Mouse (Mus musculus): ENCODE measurements at regions not wholly inside any gene's neighbourhood (a gene's known extent, or its start where the extent isn't known, plus 50 kb on each side); places are given as distances from the start of the nearest gene placed in this dataset.

DNA sequence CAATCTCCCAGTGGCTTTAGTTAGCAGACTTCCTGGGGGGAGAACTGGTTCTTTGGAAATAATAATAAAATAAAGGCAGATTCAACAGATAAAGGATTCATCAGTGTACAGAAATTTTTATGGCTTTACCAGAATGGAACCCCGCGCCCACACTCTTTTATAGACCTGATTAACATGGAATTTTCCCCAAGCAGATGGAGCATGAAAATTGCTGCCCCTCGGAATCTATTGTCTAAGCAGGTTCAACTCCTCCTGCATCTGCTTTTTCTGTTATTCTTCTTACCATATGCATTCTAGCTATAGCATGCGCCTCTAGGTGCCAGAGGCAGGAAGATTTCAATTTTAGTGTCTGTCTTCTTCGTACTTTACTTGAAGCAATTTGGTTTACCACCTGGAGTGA lies 190.5 kb downstream of the Dyrk2 start:
- Histone ChIP-seq H3K4me3 (ENCODE audit: insufficient read depth, low read length) (no peak overlapping the region), H3K27ac (ENCODE audit: insufficient read depth, low read length) (no peak overlapping the region), H3K4me1 (ENCODE audit: control insufficient read depth, insufficient read depth, low read length) (no peaks in the 10 kb centered on the region)
- no peak for TF ChIP-seq POLR2A (IDR thresholded peaks at IDR 0.05; ENCODE audit: low read depth, low read length)
- TF ChIP-seq CTCF (IDR thresholded peaks at IDR 0.05; ENCODE audit: borderline replicate concordance, insufficient read depth, low read length), result no peak

DNA sequence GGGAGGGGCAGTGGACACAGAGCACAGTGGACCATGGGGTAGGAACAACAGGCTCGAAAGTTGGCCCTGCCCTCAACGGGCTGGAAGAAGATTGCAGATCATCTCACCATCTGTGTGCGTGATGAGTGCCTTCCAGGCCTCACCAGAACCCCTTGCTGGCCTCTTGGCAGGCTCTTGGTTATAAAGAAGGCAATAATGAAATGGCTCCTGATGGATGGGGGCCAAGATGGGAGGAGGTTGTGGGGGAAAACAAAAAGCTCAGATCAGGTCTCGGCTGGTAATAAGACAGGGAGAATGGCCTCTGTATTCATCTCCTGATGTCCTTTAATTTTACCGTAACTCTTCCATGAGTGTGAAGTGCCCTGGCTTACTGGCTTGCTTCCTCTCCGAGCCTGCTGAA lies 189.1 kb downstream of the Dyrk2 start:
- TF ChIP-seq CTCF (IDR thresholded peaks at IDR 0.05; ENCODE audit: borderline replicate concordance, insufficient read depth, low read length), result no peak
- no peak for TF ChIP-seq POLR2A (IDR thresholded peaks at IDR 0.05; ENCODE audit: low read depth, low read length)
- H3K27ac ChIP-seq (ENCODE audit: insufficient read depth, low read length), result no peak overlapping the region
- no peak overlapping the region for H3K4me3 ChIP-seq (ENCODE audit: insufficient read depth, low read length)
- no peaks in the 10 kb centered on the region for H3K4me1 ChIP-seq (ENCODE audit: control insufficient read depth, insufficient read depth, low read length)

DNA sequence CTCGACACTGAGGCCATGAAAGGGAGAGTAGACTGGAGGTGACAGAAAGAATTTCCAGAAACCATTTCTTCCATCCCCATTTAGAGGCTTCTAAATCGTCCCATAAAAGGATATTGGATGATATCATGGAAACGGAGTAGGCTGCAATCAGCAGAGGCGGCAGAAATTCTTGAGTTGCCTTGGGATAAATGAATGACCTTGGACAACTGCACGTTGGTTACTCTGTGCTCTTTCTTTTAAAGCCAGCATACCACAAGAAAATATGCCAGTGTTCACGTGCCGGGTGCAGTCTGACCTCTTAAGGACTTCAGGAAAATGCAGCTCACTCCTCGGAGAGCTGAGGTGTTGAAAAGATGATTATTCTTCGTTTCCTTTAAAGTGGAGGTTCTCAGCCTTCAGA lies 186.7 kb downstream of the Dyrk2 start:
- Histone ChIP-seq H3K4me1 (ENCODE audit: control insufficient read depth, insufficient read depth, low read length) (no peaks in the 10 kb centered on the region), H3K4me3 (ENCODE audit: insufficient read depth, low read length) (no peak overlapping the region), H3K27ac (ENCODE audit: insufficient read depth, low read length) (no peak overlapping the region)
- TF ChIP-seq CTCF (IDR thresholded peaks at IDR 0.05; ENCODE audit: borderline replicate concordance, insufficient read depth, low read length) (no peak), POLR2A (IDR thresholded peaks at IDR 0.05; ENCODE audit: low read depth, low read length) (no peak)

DNA sequence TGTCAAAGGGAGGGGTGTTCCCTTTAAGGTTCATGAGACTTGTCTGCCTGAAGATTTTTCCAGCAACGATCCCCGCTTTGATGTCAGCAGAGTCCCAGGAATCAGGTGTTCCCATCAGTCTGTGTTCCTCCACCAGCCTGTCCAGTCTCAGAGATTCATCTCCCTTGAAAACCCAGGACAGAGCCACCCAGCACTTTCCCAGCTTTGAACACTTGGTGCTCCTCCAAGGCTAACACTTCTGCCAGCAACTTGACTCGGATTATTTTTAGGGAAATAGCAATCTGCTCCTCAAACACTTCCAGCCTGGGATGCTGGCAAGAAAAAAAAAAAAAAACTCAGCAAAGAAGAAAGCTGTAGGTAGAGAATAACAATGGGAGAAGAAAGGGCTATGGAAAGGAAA lies 170.7 kb downstream of the Dyrk2 start:
- no peak for TF ChIP-seq CTCF (IDR thresholded peaks at IDR 0.05; ENCODE audit: borderline replicate concordance, insufficient read depth, low read length)
- TF ChIP-seq POLR2A (IDR thresholded peaks at IDR 0.05; ENCODE audit: low read depth, low read length), result no peak
- Histone ChIP-seq H3K4me1 (ENCODE audit: control insufficient read depth, insufficient read depth, low read length) (no peaks in the 10 kb centered on the region), H3K4me3 (ENCODE audit: insufficient read depth, low read length) (no peak overlapping the region), H3K27ac (ENCODE audit: insufficient read depth, low read length) (no peak overlapping the region)

DNA sequence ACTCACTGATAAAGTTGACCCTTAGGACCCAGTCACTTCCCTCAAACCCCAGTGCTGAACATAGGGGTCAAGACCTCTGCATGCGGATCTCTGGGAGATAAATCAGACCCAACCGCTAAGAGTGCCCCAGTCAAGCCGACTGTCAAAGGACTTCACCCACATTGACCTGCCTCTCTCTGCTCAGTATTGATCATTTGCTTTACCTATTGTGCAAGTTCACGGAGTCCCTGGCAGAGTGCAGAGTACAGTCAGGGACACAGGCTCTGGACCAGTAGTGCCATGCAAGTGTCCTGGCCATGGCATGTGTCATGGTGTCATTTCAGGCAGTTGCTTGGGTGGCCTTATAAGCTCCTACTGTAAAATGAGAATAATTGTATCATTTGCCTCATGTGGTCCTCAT lies 169.9 kb downstream of the Dyrk2 start:
- H3K4me3 ChIP-seq (ENCODE audit: insufficient read depth, low read length), result no peak overlapping the region
- no peak for TF ChIP-seq POLR2A (IDR thresholded peaks at IDR 0.05; ENCODE audit: low read depth, low read length)
- no peak for TF ChIP-seq CTCF (IDR thresholded peaks at IDR 0.05; ENCODE audit: borderline replicate concordance, insufficient read depth, low read length)

DNA sequence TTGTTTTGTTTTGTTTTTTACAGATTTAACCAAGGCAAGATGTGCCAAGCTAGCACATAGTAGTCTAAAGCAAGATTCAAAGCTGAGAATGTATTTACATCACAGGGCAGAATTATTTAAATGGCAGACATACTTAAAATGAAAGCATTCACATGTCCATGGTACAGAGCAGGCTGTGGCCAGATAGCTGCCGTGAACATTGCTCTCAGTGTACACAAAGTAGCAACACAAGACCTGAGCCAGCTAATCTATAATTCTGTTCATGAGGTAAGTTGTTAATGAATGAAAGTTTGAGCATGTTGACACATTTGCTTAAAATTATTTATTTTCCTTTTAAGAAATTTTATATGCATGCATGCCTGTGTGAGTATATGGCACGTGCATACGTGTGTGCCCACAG lies 164.0 kb downstream of the Dyrk2 start:
- Histone ChIP-seq H3K4me1 (ENCODE audit: control insufficient read depth, insufficient read depth, low read length) (no peaks in the 10 kb centered on the region), H3K4me3 (ENCODE audit: insufficient read depth, low read length) (no peak overlapping the region), H3K27ac (ENCODE audit: insufficient read depth, low read length) (no peak overlapping the region)
- TF ChIP-seq CTCF (IDR thresholded peaks at IDR 0.05; ENCODE audit: borderline replicate concordance, insufficient read depth, low read length), result no peak
- no peak for TF ChIP-seq POLR2A (IDR thresholded peaks at IDR 0.05; ENCODE audit: low read depth, low read length)

More for the DNA sequence above, 169.9 kb downstream of the Dyrk2 start:
- Histone ChIP-seq H3K4me1 (ENCODE audit: control insufficient read depth, insufficient read depth, low read length) (no peaks in the 10 kb centered on the region), H3K27ac (ENCODE audit: insufficient read depth, low read length) (no peak overlapping the region)

DNA sequence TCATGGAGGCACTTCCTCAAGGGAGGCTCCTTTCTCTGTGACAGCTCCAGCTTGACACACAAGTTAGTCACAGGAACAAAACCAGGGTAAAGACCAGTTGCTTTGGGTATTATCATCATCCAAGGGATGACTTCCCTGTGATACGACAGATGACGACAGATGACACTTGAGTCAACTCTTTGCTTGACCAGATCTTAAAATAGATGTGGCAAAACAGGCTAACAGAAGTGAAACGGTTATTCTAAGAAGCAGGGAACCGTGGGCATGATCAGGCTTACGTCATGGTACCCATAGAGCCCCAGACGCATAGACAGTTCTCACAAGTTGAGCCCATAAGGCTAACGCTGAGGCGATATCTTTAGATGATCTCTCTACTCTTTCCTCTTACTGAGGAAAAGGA lies 160.3 kb downstream of the Dyrk2 start:
- H3K27ac ChIP-seq (ENCODE audit: insufficient read depth, low read length), result no peak overlapping the region

DNA sequence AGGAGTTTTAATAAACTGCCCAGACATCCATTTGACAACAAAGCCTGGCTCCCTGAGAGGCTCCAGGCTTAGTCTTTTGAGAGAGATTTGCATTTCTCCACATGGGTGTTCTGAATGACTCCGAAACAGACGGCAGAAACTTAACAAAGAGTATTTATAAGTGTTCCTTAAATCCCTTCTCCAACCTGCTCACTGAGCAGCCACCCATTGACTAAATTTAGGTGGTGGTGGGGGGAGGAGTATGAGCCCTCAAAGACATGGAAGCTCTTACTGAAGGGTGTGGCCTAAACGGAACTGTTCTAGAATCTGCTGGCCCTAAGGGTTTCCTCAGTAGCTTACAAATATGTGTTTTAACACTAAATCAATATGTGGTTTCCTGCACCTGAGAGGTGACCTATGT lies 158.5 kb downstream of the Dyrk2 start:
- Histone ChIP-seq H3K4me3 (ENCODE audit: insufficient read depth, low read length) (no peak overlapping the region), H3K4me1 (ENCODE audit: control insufficient read depth, insufficient read depth, low read length) (no peaks in the 10 kb centered on the region), H3K27ac (ENCODE audit: insufficient read depth, low read length) (no peak overlapping the region)
- no peak for TF ChIP-seq CTCF (IDR thresholded peaks at IDR 0.05; ENCODE audit: borderline replicate concordance, insufficient read depth, low read length)
- no peak for TF ChIP-seq POLR2A (IDR thresholded peaks at IDR 0.05; ENCODE audit: low read depth, low read length)

More for the DNA sequence above, 160.3 kb downstream of the Dyrk2 start:
- no peak overlapping the region for H3K4me3 ChIP-seq (ENCODE audit: insufficient read depth, low read length)
- TF ChIP-seq CTCF (IDR thresholded peaks at IDR 0.05; ENCODE audit: borderline replicate concordance, insufficient read depth, low read length) (no peak), POLR2A (IDR thresholded peaks at IDR 0.05; ENCODE audit: low read depth, low read length) (no peak)
- H3K4me1 ChIP-seq (ENCODE audit: control insufficient read depth, insufficient read depth, low read length), result no peaks in the 10 kb centered on the region

DNA sequence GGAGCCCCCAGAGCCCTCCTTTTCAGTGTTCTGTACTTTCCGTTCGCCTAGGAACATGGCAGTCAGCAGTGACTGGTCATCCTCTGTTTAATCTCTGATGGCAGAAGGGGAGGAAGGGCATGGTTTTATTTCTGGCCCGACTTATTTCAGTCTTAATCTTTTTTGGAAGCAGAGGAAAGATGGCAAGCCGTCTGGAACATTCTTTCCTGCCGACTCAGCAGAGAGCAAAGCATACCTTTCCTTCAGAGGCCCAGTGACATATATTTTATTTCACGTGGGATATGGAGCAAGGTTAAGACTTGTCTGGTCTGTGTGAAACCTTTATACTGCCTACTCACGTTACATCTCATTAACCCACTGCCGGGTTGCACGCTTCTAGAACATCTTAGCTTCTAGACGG lies 158.1 kb downstream of the Dyrk2 start:
- H3K4me1 ChIP-seq (ENCODE audit: control insufficient read depth, insufficient read depth, low read length), result no peaks in the 10 kb centered on the region
- TF ChIP-seq POLR2A (IDR thresholded peaks at IDR 0.05; ENCODE audit: low read depth, low read length) (no peak), CTCF (IDR thresholded peaks at IDR 0.05; ENCODE audit: borderline replicate concordance, insufficient read depth, low read length) (no peak)
- no peak overlapping the region for H3K27ac ChIP-seq (ENCODE audit: insufficient read depth, low read length)
- H3K4me3 ChIP-seq (ENCODE audit: insufficient read depth, low read length), result no peak overlapping the region

DNA sequence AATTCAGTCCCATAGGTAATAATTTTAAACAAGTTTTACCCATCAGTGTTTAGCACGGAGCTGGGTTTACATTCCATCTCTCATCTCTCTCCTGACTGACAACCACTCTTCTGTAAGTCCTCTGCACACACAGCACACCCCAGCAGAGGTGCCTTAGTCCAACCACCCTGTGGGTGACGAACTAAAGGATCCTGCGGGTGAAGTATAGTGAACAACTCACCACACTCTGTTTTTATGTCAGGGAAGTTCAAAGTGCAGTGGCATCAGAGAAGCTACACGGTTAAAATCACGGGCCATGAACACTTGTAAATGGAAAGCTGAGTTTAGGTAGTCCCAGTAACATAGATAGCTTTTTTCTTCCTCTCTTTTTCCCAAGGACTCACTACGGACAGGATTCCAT lies 157.1 kb downstream of the Dyrk2 start:
- no peak overlapping the region for H3K4me3 ChIP-seq (ENCODE audit: insufficient read depth, low read length)
- no peak overlapping the region for H3K27ac ChIP-seq (ENCODE audit: insufficient read depth, low read length)
- H3K4me1 ChIP-seq (ENCODE audit: control insufficient read depth, insufficient read depth, low read length), result no peaks in the 10 kb centered on the region
- TF ChIP-seq POLR2A (IDR thresholded peaks at IDR 0.05; ENCODE audit: low read depth, low read length) (no peak), CTCF (IDR thresholded peaks at IDR 0.05; ENCODE audit: borderline replicate concordance, insufficient read depth, low read length) (no peak)

DNA sequence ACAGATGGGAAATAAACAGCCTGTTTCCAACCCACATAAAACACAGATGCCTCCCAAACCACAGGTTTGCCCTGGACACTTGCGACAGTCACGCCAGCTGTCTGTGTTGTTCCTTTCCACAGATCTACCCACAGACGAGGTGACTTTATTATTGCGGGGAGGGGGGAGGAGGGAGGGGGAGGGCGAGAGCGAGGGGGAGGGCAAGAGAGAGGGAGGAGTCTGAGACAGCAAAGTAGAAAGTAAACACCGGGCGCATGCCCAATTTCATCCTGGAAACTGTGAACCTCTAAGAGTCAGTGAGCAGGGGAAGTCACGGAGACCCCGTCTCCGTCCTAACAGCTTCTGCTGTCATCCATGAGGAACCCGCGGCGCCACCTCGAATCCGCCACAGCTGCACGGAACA lies 155.8 kb downstream of the Dyrk2 start:
- Histone ChIP-seq H3K27ac (ENCODE audit: insufficient read depth, low read length) (no peak overlapping the region), H3K4me3 (ENCODE audit: insufficient read depth, low read length) (no peak overlapping the region), H3K4me1 (ENCODE audit: control insufficient read depth, insufficient read depth, low read length) (no peaks in the 10 kb centered on the region)
- TF ChIP-seq POLR2A (IDR thresholded peaks at IDR 0.05; ENCODE audit: low read depth, low read length), result no peak
- TF ChIP-seq CTCF (IDR thresholded peaks at IDR 0.05; ENCODE audit: borderline replicate concordance, insufficient read depth, low read length), result no peak
